Mouse (Mus musculus): ENCODE data around the gene Tyw5.

DNA sequence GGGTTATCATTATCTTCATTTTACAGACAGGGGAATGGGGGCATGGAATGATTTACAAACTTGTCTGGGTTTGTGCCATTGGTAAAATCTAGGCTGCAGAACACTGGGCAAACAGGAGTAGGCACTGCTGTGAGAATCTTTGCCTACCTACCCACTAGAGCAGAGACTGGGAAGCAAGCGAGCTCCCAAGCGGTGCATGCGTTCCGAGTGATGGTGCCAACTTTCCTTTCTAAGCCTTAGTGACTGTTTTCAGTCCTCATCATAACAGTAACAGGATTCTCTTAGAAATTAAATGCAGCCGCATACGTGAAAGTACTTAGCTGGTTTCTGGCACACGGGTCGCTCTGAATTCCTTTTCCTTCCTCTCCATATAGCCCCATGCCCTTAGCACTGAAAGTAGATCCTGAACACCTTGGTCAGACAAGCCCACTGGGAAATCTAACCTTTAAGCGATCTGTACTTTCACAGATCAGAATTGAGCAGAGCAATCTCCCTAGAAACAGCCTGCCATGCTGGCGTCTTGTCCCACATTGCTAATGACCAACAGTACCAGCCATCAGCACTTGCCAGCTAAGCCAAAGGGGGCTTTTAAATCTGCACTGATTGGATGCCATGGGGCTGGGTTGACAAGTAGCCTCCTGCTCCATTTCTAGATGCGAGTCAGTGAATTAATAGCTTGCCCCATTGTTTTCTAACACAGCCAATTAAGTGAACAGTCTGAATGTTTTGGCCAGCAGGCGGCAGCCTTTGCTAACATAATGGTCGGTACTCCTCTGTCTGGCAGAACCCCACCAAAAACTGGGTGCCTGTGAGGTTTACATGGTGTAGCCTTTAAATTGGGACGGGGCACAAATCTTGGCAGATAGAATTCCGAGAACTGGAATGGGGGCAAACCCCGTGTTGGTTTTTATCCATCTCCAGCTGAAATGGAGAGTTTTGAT lies 21.7 kb upstream of the Tyw5 start:
- TF ChIP-seq CTCF (IDR thresholded peaks at IDR 0.05; ENCODE audit: borderline replicate concordance, insufficient read depth, low read length): peak; percentile 54; the same call in 1 of the 2 replicates
- no peak for TF ChIP-seq POLR2A (IDR thresholded peaks at IDR 0.05; ENCODE audit: low read depth, low read length)
